Mouse (Mus musculus) erythroblast, embryonic 14.5 days (primary cell): Measurements from ENCODE around the gene Pcca.

Experiments used
- GATA1 ChIP-seq: IDR thresholded peaks from 2 replicates; pipeline ENCODE4 v1.6.1; 2012; ENCODE audit warnings: low read length, inconsistent platforms, mixed read lengths
- TAL1 ChIP-seq: IDR thresholded peaks from 3 replicates; pipeline ENCODE4 v1.6.1; 2012; ENCODE audit warnings: low read length, inconsistent platforms, mixed read lengths

- TF ChIP-seq GATA1 (no peak), TAL1 (no peak)
Measured at GRCm38 (mm10) chr14:122759890-122760289, 225.8 kb downstream of the Pcca start.
